Mouse (Mus musculus): ENCODE data around the gene Adtrp. TPM values are rescaled to one million over a fixed set of nuclear protein-coding genes. Genes with fewer than 3 reads are reported as not detected.

The Adtrp gene
- polyA plus RNA-seq, 1 experiment from 2014 or later, result 110 TPM

GRCm38 (mm10) chr13:41844071-41844470 is 3.4 kb downstream of the Adtrp start:
- Histone ChIP-seq H3K9me3 (ENCODE audit: control insufficient read depth) (no peaks in the 10 kb centered on the region), H3K36me3 (ENCODE audit: control insufficient read depth, insufficient read depth) (no peaks in the 10 kb centered on the region), H3K4me3 (ENCODE audit: low read depth, low read length) (no peak overlapping the region), H3K27ac (ENCODE audit: low read depth, low read length) (no peak overlapping the region), H3K9ac (ENCODE audit: low read depth, low read length) (no peak overlapping the region), H3K27me3 (replicated peaks; ENCODE audit: control insufficient read depth, insufficient read depth, low read length) (no peaks in the 10 kb centered on the region), H3K4me1 (replicated peaks; ENCODE audit: control insufficient read depth, insufficient read depth, low read length) (no peaks in the 10 kb centered on the region; the same call in 1 of the 2 replicates), H3K4me2 (replicated peaks; ENCODE audit: low read depth) (no peak overlapping the region)
- 71% methylated on average over 4 of the region's 4 CpGs for WGBS
- no peak for ATAC-seq
- TF ChIP-seq CTCF (IDR thresholded peaks at IDR 0.05; ENCODE audit: low read depth), result no peak

GRCm38 (mm10) chr13:41833614-41834139 is 13.8 kb downstream of the Adtrp start:
- Histone ChIP-seq H3K9me3 (ENCODE audit: control insufficient read depth) (no peaks in the 10 kb centered on the region), H3K27me3 (replicated peaks; ENCODE audit: control insufficient read depth, insufficient read depth, low read length) (no peaks in the 10 kb centered on the region), H3K4me3 (ENCODE audit: low read depth, low read length) (no peak overlapping the region), H3K4me1 (replicated peaks; ENCODE audit: control insufficient read depth, insufficient read depth, low read length) (0 out of 2 replicates have a peak, but pooled peaks cover 2% of the 10 kb centered on the region), H3K36me3 (ENCODE audit: control insufficient read depth, insufficient read depth) (no peaks in the 10 kb centered on the region), H3K9ac (ENCODE audit: low read depth, low read length) (no peak overlapping the region), H3K4me2 (replicated peaks; ENCODE audit: low read depth) (no peak overlapping the region), H3K27ac (ENCODE audit: low read depth, low read length) (no peak overlapping the region)
- ATAC-seq, result peak; percentile 41; the same call in 1 of the 2 replicates
- no peak for TF ChIP-seq CTCF (IDR thresholded peaks at IDR 0.05; ENCODE audit: low read depth)
- WGBS, result 62% methylated on average over 8 of the region's 8 CpGs

GRCm38 (mm10) chr13:41828296-41828754 is 19.2 kb downstream of the Adtrp start:
- Histone ChIP-seq H3K4me2 (replicated peaks; ENCODE audit: low read depth) (peak overlapping the region; percentile 49), H3K27me3 (replicated peaks; ENCODE audit: control insufficient read depth, insufficient read depth, low read length) (no peaks in the 10 kb centered on the region), H3K9me3 (ENCODE audit: control insufficient read depth) (no peaks in the 10 kb centered on the region), H3K4me3 (ENCODE audit: low read depth, low read length) (0 out of 2 replicates have a peak overlapping the region, but pooled peaks have one; percentile 8), H3K36me3 (ENCODE audit: control insufficient read depth, insufficient read depth) (no peaks in the 10 kb centered on the region), H3K9ac (ENCODE audit: low read depth, low read length) (0 out of 2 replicates have a peak overlapping the region, but pooled peaks have one; percentile 8), H3K27ac (ENCODE audit: low read depth, low read length) (peak overlapping the region; percentile 86), H3K4me1 (replicated peaks; ENCODE audit: control insufficient read depth, insufficient read depth, low read length) (0 out of 2 replicates have a peak, but pooled peaks cover 2% of the 10 kb centered on the region)
- TF ChIP-seq CTCF (IDR thresholded peaks at IDR 0.05; ENCODE audit: low read depth), result no peak
- ATAC-seq, result peak; percentile 95
- WGBS, result 37% methylated on average over 8 of the region's 8 CpGs

- peak overlapping the region; percentile 86 for H3K27ac ChIP-seq (ENCODE audit: low read depth, low read length)
- peak overlapping the region; percentile 49 for H3K4me2 ChIP-seq (replicated peaks; ENCODE audit: low read depth)
These were observed 19.9 kb downstream of the Adtrp start for GRCm38 (mm10) chr13:41827581-41827980.

GRCm38 (mm10) chr13:41825379-41825966 is 22.0 kb downstream of the Adtrp start:
- no peak overlapping the region for H3K4me3 ChIP-seq (ENCODE audit: low read depth, low read length)
- no peak for TF ChIP-seq CTCF (IDR thresholded peaks at IDR 0.05; ENCODE audit: low read depth)
- 60% methylated on average over 11 of the region's 11 CpGs for WGBS
- H3K4me1 ChIP-seq (replicated peaks; ENCODE audit: control insufficient read depth, insufficient read depth, low read length), result 0 out of 2 replicates have a peak, but pooled peaks cover 2% of the 10 kb centered on the region
- no peaks in the 10 kb centered on the region for H3K9me3 ChIP-seq (ENCODE audit: control insufficient read depth)
- no peaks in the 10 kb centered on the region for H3K27me3 ChIP-seq (replicated peaks; ENCODE audit: control insufficient read depth, insufficient read depth, low read length)
- H3K27ac ChIP-seq (ENCODE audit: low read depth, low read length), result no peak overlapping the region
- ATAC-seq, result no peak
- H3K4me2 ChIP-seq (replicated peaks; ENCODE audit: low read depth), result 0 out of 2 replicates have a peak overlapping the region, but pooled peaks have one; percentile 4
- no peak overlapping the region for H3K9ac ChIP-seq (ENCODE audit: low read depth, low read length)
- H3K36me3 ChIP-seq (ENCODE audit: control insufficient read depth, insufficient read depth), result no peaks in the 10 kb centered on the region

More at GRCm38 (mm10) chr13:41827581-41827980, 19.9 kb downstream of the Adtrp start:
- WGBS, result 63% methylated on average over 5 of the region's 5 CpGs
- ATAC-seq, result no peak
- no peaks in the 10 kb centered on the region for H3K27me3 ChIP-seq (replicated peaks; ENCODE audit: control insufficient read depth, insufficient read depth, low read length)
- H3K4me1 ChIP-seq (replicated peaks; ENCODE audit: control insufficient read depth, insufficient read depth, low read length), result 0 out of 2 replicates have a peak, but pooled peaks cover 2% of the 10 kb centered on the region
- H3K36me3 ChIP-seq (ENCODE audit: control insufficient read depth, insufficient read depth), result no peaks in the 10 kb centered on the region
- no peaks in the 10 kb centered on the region for H3K9me3 ChIP-seq (ENCODE audit: control insufficient read depth)
- H3K4me3 ChIP-seq (ENCODE audit: low read depth, low read length), result 0 out of 2 replicates have a peak overlapping the region, but pooled peaks have one; percentile 8
- H3K9ac ChIP-seq (ENCODE audit: low read depth, low read length), result 0 out of 2 replicates have a peak overlapping the region, but pooled peaks have one; percentile 8
- no peak for TF ChIP-seq CTCF (IDR thresholded peaks at IDR 0.05; ENCODE audit: low read depth)

GRCm38 (mm10) chr13:41823077-41823476 is 24.4 kb downstream of the Adtrp start:
- Histone ChIP-seq H3K4me1 (replicated peaks; ENCODE audit: control insufficient read depth, insufficient read depth, low read length) (no peaks in the 10 kb centered on the region), H3K9me3 (ENCODE audit: control insufficient read depth) (no peaks in the 10 kb centered on the region), H3K27me3 (replicated peaks; ENCODE audit: control insufficient read depth, insufficient read depth, low read length) (no peaks in the 10 kb centered on the region), H3K4me3 (ENCODE audit: low read depth, low read length) (no peak overlapping the region), H3K9ac (ENCODE audit: low read depth, low read length) (no peak overlapping the region), H3K36me3 (ENCODE audit: control insufficient read depth, insufficient read depth) (no peaks in the 10 kb centered on the region), H3K27ac (ENCODE audit: low read depth, low read length) (no peak overlapping the region), H3K4me2 (replicated peaks; ENCODE audit: low read depth) (no peak overlapping the region)
- WGBS, result 44% methylated on average over 3 of the region's 3 CpGs
- ATAC-seq, result no peak
- no peak for TF ChIP-seq CTCF (IDR thresholded peaks at IDR 0.05; ENCODE audit: low read depth)

All from intestine, postnatal 0 days (tissue).